Mouse (Mus musculus): ENCODE data around the gene Cap2. TPM values are rescaled to one million over a fixed set of nuclear protein-coding genes. Genes with fewer than 3 reads are reported as not detected.

Gene Cap2
- polyA plus RNA-seq, 1 experiment from 2014 or later: 8.5 TPM

GRCm38 (mm10) chr13:46682921-46683320, 181.3 kb downstream of the Cap2 start:
- Histone ChIP-seq H3K27me3 (ENCODE audit: control insufficient read depth, insufficient read depth, low read length) (no peaks in the 10 kb centered on the region), H3K4me2 (replicated peaks; ENCODE audit: low read depth, low read length) (no peak overlapping the region), H3K9ac (replicated peaks; ENCODE audit: low read depth, low read length) (no peak overlapping the region), H3K36me3 (ENCODE audit: control insufficient read depth, insufficient read depth, low read length) (peaks cover 63% of the 10 kb centered on the region), H3K9me3 (ENCODE audit: control insufficient read depth, low read depth, low read length) (no peaks in the 10 kb centered on the region), H3K4me1 (ENCODE audit: control insufficient read depth, insufficient read depth, low read length) (no peaks in the 10 kb centered on the region), H3K27ac (ENCODE audit: low read length) (no peak overlapping the region), H3K4me3 (ENCODE audit: low read depth, low read length) (no peak overlapping the region)
- WGBS: 92% methylated on average over 2 of the region's 2 CpGs
- no peak for ATAC-seq (ENCODE audit: insufficient number of reproducible peaks, insufficient read depth, low FRiP score, low read depth)

DNA sequence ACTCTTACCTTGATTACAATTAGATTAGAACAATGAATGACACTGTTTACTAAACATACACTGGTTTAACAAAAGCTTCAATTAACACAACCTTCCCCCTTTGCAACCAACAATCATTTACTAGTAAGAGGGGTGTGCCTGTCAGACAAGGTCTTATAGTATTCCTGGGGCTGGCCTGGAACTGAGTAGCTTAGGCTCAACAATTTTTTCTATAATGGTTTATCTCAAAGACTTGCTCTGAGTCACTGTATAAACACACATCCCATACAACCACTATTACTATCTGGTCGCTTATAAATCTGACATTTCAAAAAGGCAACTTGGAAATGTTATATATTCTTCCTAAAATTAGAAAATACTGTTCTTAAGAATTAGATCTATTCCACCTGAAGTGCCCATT, 181.7 kb downstream of the Cap2 start:
- Histone ChIP-seq H3K36me3 (ENCODE audit: control insufficient read depth, insufficient read depth, low read length) (peaks cover 58% of the 10 kb centered on the region), H3K9ac (replicated peaks; ENCODE audit: low read depth, low read length) (no peak overlapping the region), H3K27me3 (ENCODE audit: control insufficient read depth, insufficient read depth, low read length) (no peaks in the 10 kb centered on the region), H3K4me3 (ENCODE audit: low read depth, low read length) (no peak overlapping the region), H3K4me1 (ENCODE audit: control insufficient read depth, insufficient read depth, low read length) (no peaks in the 10 kb centered on the region), H3K9me3 (ENCODE audit: control insufficient read depth, low read depth, low read length) (no peaks in the 10 kb centered on the region), H3K27ac (ENCODE audit: low read length) (no peak overlapping the region), H3K4me2 (replicated peaks; ENCODE audit: low read depth, low read length) (no peak overlapping the region)
- ATAC-seq (ENCODE audit: insufficient number of reproducible peaks, insufficient read depth, low FRiP score, low read depth): no peak
- WGBS: 80% methylated on average over 1 of the region's 1 CpGs

GRCm38 (mm10) chr13:46690559-46691241, 189.1 kb downstream of the Cap2 start:
- Histone ChIP-seq H3K4me2 (replicated peaks; ENCODE audit: low read depth, low read length) (no peak overlapping the region), H3K27me3 (ENCODE audit: control insufficient read depth, insufficient read depth, low read length) (no peaks in the 10 kb centered on the region), H3K9me3 (ENCODE audit: control insufficient read depth, low read depth, low read length) (no peaks in the 10 kb centered on the region), H3K36me3 (ENCODE audit: control insufficient read depth, insufficient read depth, low read length) (peaks cover 51% of the 10 kb centered on the region), H3K4me3 (ENCODE audit: low read depth, low read length) (no peak overlapping the region), H3K9ac (replicated peaks; ENCODE audit: low read depth, low read length) (no peak overlapping the region), H3K27ac (ENCODE audit: low read length) (no peak overlapping the region), H3K4me1 (ENCODE audit: control insufficient read depth, insufficient read depth, low read length) (no peaks in the 10 kb centered on the region)
- WGBS: 80% methylated on average over 4 of the region's 4 CpGs
- no peak for ATAC-seq (ENCODE audit: insufficient number of reproducible peaks, insufficient read depth, low FRiP score, low read depth)

DNA sequence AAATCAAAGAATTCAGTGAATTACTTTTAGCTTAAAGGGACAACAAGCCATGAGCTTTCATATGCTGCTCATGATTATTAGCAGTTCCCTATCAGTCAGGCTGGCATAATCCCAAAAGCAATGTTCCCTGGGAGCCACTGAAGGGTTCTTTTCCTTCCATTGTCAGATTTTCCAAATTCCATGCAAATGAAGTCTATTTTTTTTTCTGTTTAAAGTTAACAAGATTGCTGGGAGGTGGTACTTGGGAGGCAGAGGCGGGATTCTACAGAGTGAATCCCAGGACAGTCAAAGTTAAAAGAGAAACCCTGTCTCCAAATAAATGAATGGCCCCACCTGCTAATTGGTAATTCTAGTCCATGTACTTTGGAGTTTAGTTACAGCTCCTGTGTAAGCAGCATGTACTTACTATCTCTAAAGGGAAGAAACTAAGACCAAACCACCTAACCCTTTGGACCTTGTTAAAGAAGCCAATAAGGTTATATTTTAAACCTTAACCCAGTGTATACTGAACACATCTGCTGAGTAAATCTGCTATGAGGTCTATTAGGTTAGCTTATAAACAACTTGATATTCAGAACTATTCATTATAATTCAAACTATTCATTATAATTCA, 193.8 kb downstream of the Cap2 start:
- Histone ChIP-seq H3K9me3 (ENCODE audit: control insufficient read depth, low read depth, low read length) (no peaks in the 10 kb centered on the region), H3K4me3 (ENCODE audit: low read depth, low read length) (no peak overlapping the region), H3K36me3 (ENCODE audit: control insufficient read depth, insufficient read depth, low read length) (peaks cover 33% of the 10 kb centered on the region), H3K4me1 (ENCODE audit: control insufficient read depth, insufficient read depth, low read length) (no peaks in the 10 kb centered on the region), H3K9ac (replicated peaks; ENCODE audit: low read depth, low read length) (no peak overlapping the region), H3K27ac (ENCODE audit: low read length) (no peak overlapping the region), H3K4me2 (replicated peaks; ENCODE audit: low read depth, low read length) (no peak overlapping the region), H3K27me3 (ENCODE audit: control insufficient read depth, insufficient read depth, low read length) (no peaks in the 10 kb centered on the region)
- 85% methylated on average over 1 of the region's 1 CpGs for WGBS
- no peak for ATAC-seq (ENCODE audit: insufficient number of reproducible peaks, insufficient read depth, low FRiP score, low read depth)

DNA sequence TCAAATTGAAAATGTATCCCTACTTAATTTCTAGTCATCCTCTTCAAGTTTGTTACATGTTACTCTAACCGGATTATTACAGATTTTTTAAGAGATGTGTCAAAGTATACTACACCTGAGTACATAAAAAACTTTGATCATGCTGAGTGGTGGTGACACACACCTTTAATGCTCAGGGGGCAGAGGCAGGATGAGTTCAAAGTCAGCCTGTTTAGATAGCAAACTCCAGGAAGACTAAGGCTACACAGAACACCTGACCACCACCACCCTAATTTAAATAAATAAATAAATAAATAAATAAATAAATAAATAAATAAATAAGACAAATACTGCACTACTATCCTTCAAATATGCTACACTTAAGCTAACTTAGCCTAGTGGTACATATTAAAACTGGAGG, 194.3 kb downstream of the Cap2 start:
- no peak overlapping the region for H3K27ac ChIP-seq (ENCODE audit: low read length)
- no peaks in the 10 kb centered on the region for H3K9me3 ChIP-seq (ENCODE audit: control insufficient read depth, low read depth, low read length)
- no peaks in the 10 kb centered on the region for H3K4me1 ChIP-seq (ENCODE audit: control insufficient read depth, insufficient read depth, low read length)
- peaks cover 33% of the 10 kb centered on the region for H3K36me3 ChIP-seq (ENCODE audit: control insufficient read depth, insufficient read depth, low read length)
- H3K4me2 ChIP-seq (replicated peaks; ENCODE audit: low read depth, low read length): no peak overlapping the region
- no peak for ATAC-seq (ENCODE audit: insufficient number of reproducible peaks, insufficient read depth, low FRiP score, low read depth)
- WGBS: 86% methylated on average over 1 of the region's 1 CpGs
- no peak overlapping the region for H3K9ac ChIP-seq (replicated peaks; ENCODE audit: low read depth, low read length)
- no peaks in the 10 kb centered on the region for H3K27me3 ChIP-seq (ENCODE audit: control insufficient read depth, insufficient read depth, low read length)
- no peak overlapping the region for H3K4me3 ChIP-seq (ENCODE audit: low read depth, low read length)

GRCm38 (mm10) chr13:46696788-46697187, 195.1 kb downstream of the Cap2 start:
- Histone ChIP-seq H3K27ac (ENCODE audit: low read length) (no peak overlapping the region), H3K4me3 (ENCODE audit: low read depth, low read length) (no peak overlapping the region), H3K9ac (replicated peaks; ENCODE audit: low read depth, low read length) (no peak overlapping the region), H3K9me3 (ENCODE audit: control insufficient read depth, low read depth, low read length) (no peaks in the 10 kb centered on the region), H3K36me3 (ENCODE audit: control insufficient read depth, insufficient read depth, low read length) (peaks cover 33% of the 10 kb centered on the region), H3K4me1 (ENCODE audit: control insufficient read depth, insufficient read depth, low read length) (no peaks in the 10 kb centered on the region), H3K4me2 (replicated peaks; ENCODE audit: low read depth, low read length) (no peak overlapping the region), H3K27me3 (ENCODE audit: control insufficient read depth, insufficient read depth, low read length) (no peaks in the 10 kb centered on the region)
- no peak for ATAC-seq (ENCODE audit: insufficient number of reproducible peaks, insufficient read depth, low FRiP score, low read depth)
- WGBS: 67% methylated on average over 2 of the region's 2 CpGs

- Histone ChIP-seq H3K9me3 (ENCODE audit: control insufficient read depth, low read depth, low read length) (no peaks in the 10 kb centered on the region), H3K27ac (ENCODE audit: low read length) (no peak overlapping the region), H3K36me3 (ENCODE audit: control insufficient read depth, insufficient read depth, low read length) (peaks cover 38% of the 10 kb centered on the region), H3K9ac (replicated peaks; ENCODE audit: low read depth, low read length) (no peak overlapping the region), H3K4me3 (ENCODE audit: low read depth, low read length) (no peak overlapping the region), H3K4me1 (ENCODE audit: control insufficient read depth, insufficient read depth, low read length) (no peaks in the 10 kb centered on the region), H3K27me3 (ENCODE audit: control insufficient read depth, insufficient read depth, low read length) (no peaks in the 10 kb centered on the region), H3K4me2 (replicated peaks; ENCODE audit: low read depth, low read length) (no peak overlapping the region)
- 94% methylated on average over 1 of the region's 1 CpGs for WGBS
- no peak for ATAC-seq (ENCODE audit: insufficient number of reproducible peaks, insufficient read depth, low FRiP score, low read depth)
Measured at GRCm38 (mm10) chr13:46699372-46699771, 197.7 kb downstream of the Cap2 start.

All from stomach, embryonic 14.5 days (tissue).